Mouse (Mus musculus): ENCODE data around the gene Zfp646. TPM values are rescaled to one million over a fixed set of nuclear protein-coding genes. Genes with fewer than 3 reads are reported as not detected.

The Zfp646 gene
- total and polyA plus RNA-seq, 3 experiments = 10.6 to 25.3 (median 18.8) TPM

GRCm38 (mm10) chr7:127912190-127912871 is 36.3 kb downstream of the Zfp646 start, which contains the start of gene Kat8 (continued):
- 0 out of 2 replicates have a peak, but pooled peaks have one; percentile 32 for TF ChIP-seq ZMIZ1 (IDR thresholded peaks at IDR 0.05; ENCODE audit: low read depth, low read length)
- TF ChIP-seq IRF4 (IDR thresholded peaks at IDR 0.05; ENCODE audit: low read depth, low read length) = peak; percentile 48; the same call in 1 of the 2 replicates
- TF ChIP-seq NELFE (IDR thresholded peaks at IDR 0.05; ENCODE audit: low read depth, low read length) = 0 out of 2 replicates have a peak, but pooled peaks have one; percentile 60
- TF ChIP-seq MAFK (IDR thresholded peaks at IDR 0.05; ENCODE audit: insufficient replicate concordance, low read length) = no peak; the same call in 1 of the 2 replicates
- TF ChIP-seq CHD2 (IDR thresholded peaks at IDR 0.05; ENCODE audit: low read length) = peak; percentile 95

- peaks cover 3 to 31% of the 10 kb centered on the region in 2 experiments; a peak in 3 of 4 replicates for H3K4me1 ChIP-seq (ENCODE audit: control insufficient read depth in 1 of 2, insufficient read depth in 2 of 2)
- dilution Hi-C loops (cut with MboI; ENCODE audit: extremely low pct_ligation_motif_present, extremely low pct_unique_long_range_greater_than_20kb, low sequenced_read_pairs) = no loop called here
These were observed 36.9 kb downstream of the Zfp646 start for GRCm38 (mm10) chr7:127912938-127913337.

GRCm38 (mm10) chr7:127915293-127915692 is 39.3 kb downstream of the Zfp646 start:
- Histone ChIP-seq H3K4me2 (ENCODE audit: insufficient read depth, low read depth, poor library complexity, severe bottlenecking) (peak overlapping the region; percentile 84), H3K4me3 (replicated peaks in 1 of 3; ENCODE audit: low read depth in 2 of 3, low read length in 2 of 3, poor library complexity in 1 of 3) (peak overlapping the region; percentile 62 to 68 (median 65)), H3K27me3 (replicated peaks) (no peaks in the 10 kb centered on the region), H3K36me3 (replicated peaks in 1 of 2; ENCODE audit: control insufficient read depth in 1 of 2, insufficient read depth in 1 of 2, low read length in 1 of 2) (peaks cover 8 to 32% of the 10 kb centered on the region in 2 experiments), H3K79me2 (replicated peaks; ENCODE audit: control insufficient read depth, extremely low read depth, insufficient read depth, poor library complexity, severe bottlenecking) (peaks cover 11% of the 10 kb centered on the region; the same call in 1 of the 2 replicates), H3K9me3 (replicated peaks; ENCODE audit: low read length) (no peaks in the 10 kb centered on the region), H3K27ac (ENCODE audit: insufficient read depth, low read depth) (peak overlapping the region; percentile 93), H3K4me1 (ENCODE audit: control insufficient read depth in 1 of 2, insufficient read depth in 2 of 2) (peaks cover 3 to 31% of the 10 kb centered on the region in 2 experiments; a peak in 3 of 4 replicates), H3K9ac (ENCODE audit: insufficient read depth, low read depth) (peak overlapping the region; percentile 87)
- in situ Hi-C loops (cut with MboI; ENCODE audit: low pct_ligation_motif_present, low pct_unique_long_range_greater_than_20kb, low sequenced_read_pairs) (no loop called here), dilution Hi-C loops (cut with MboI; ENCODE audit: extremely low pct_ligation_motif_present, extremely low pct_unique_long_range_greater_than_20kb, low sequenced_read_pairs) (no loop called here)
- peak; percentile 89 for DNase-seq (ENCODE audit: extremely low read depth)
- peak; percentile 40; the same call in 1 of the 2 replicates for TF ChIP-seq JUN (IDR thresholded peaks at IDR 0.05; ENCODE audit: insufficient read depth, low read depth, low read length)
- no peak for TF ChIP-seq CHD2 (IDR thresholded peaks at IDR 0.05; ENCODE audit: low read length)
- no peak for TF ChIP-seq SMC3 (IDR thresholded peaks at IDR 0.05; ENCODE audit: low read depth, low read length)
- no peak; the same call in 1 of the 2 replicates for TF ChIP-seq HCFC1 (IDR thresholded peaks at IDR 0.05; ENCODE audit: low read depth, low read length)
- peak; percentile 47 for TF ChIP-seq NELFE (IDR thresholded peaks at IDR 0.05; ENCODE audit: low read depth, low read length)
- TF ChIP-seq UBTF (IDR thresholded peaks at IDR 0.05; ENCODE audit: low read depth, low read length) = no peak
- TF ChIP-seq JUND (conservative IDR thresholded peaks at IDR 0.05; ENCODE audit: low read depth, low read length) = peak; percentile 49
- peak; percentile 66; the same call in 1 of the 2 replicates for TF ChIP-seq TCF12 (IDR thresholded peaks at IDR 0.05; ENCODE audit: low read depth, low read length)
- TF ChIP-seq ZC3H11A (IDR thresholded peaks at IDR 0.05; ENCODE audit: low read depth, low read length) = no peak
- peak; percentile 97 for TF ChIP-seq MYC (IDR thresholded peaks at IDR 0.05; ENCODE audit: low read depth, low read length)
- no peak for TF ChIP-seq CTCF (conservative IDR thresholded peaks at IDR 0.05 in 1 of 2, IDR thresholded peaks at IDR 0.05 in 1 of 2; ENCODE audit: low read depth in 2 of 2, low read length in 2 of 2)
- no peak for TF ChIP-seq POLR2AphosphoS2 (IDR thresholded peaks at IDR 0.05; ENCODE audit: low read depth, low read length)
- TF ChIP-seq MXI1 (IDR thresholded peaks at IDR 0.05; ENCODE audit: low read depth, low read length) = peak; percentile 95
- TF ChIP-seq MAZ (IDR thresholded peaks at IDR 0.05; ENCODE audit: low read depth, low read length) = peak; percentile 73; the same call in 1 of the 2 replicates
- TF ChIP-seq BHLHE40 (IDR thresholded peaks at IDR 0.05; ENCODE audit: low read depth, low read length) = peak; percentile 55
- TF ChIP-seq TBP (conservative IDR thresholded peaks at IDR 0.05; ENCODE audit: low read depth, low read length) = no peak
- TF ChIP-seq SIN3A (IDR thresholded peaks at IDR 0.05; ENCODE audit: low read length) = peak; percentile 95
- no peak for TF ChIP-seq GABPA (IDR thresholded peaks at IDR 0.05; ENCODE audit: insufficient replicate concordance, low read depth, low read length)
- 0 out of 2 replicates have a peak, but pooled peaks have one; percentile 63 for TF ChIP-seq ZMIZ1 (IDR thresholded peaks at IDR 0.05; ENCODE audit: low read depth, low read length)
- no peak for TF ChIP-seq PAX5 (IDR thresholded peaks at IDR 0.05; ENCODE audit: low read length)
- peak; percentile 94 for TF ChIP-seq MAX (IDR thresholded peaks at IDR 0.05; ENCODE audit: low read length)
- TF ChIP-seq IRF4 (IDR thresholded peaks at IDR 0.05; ENCODE audit: low read depth, low read length) = peak; percentile 75

More at GRCm38 (mm10) chr7:127912938-127913337, 36.9 kb downstream of the Zfp646 start:
- Histone ChIP-seq H3K4me2 (ENCODE audit: insufficient read depth, low read depth, poor library complexity, severe bottlenecking) (peak overlapping the region; percentile 92), H3K9me3 (replicated peaks; ENCODE audit: low read length) (no peaks in the 10 kb centered on the region), H3K36me3 (replicated peaks in 1 of 2; ENCODE audit: control insufficient read depth in 1 of 2, insufficient read depth in 1 of 2, low read length in 1 of 2) (peaks cover 27 to 41% of the 10 kb centered on the region in 2 experiments), H3K9ac (ENCODE audit: insufficient read depth, low read depth) (peak overlapping the region; percentile 42), H3K4me3 (replicated peaks in 1 of 3; ENCODE audit: low read depth in 2 of 3, low read length in 2 of 3, poor library complexity in 1 of 3) (peak overlapping the region; percentile 66 to 87 (median 80)), H3K79me2 (replicated peaks; ENCODE audit: control insufficient read depth, extremely low read depth, insufficient read depth, poor library complexity, severe bottlenecking) (peaks cover 11% of the 10 kb centered on the region; the same call in 1 of the 2 replicates), H3K27ac (ENCODE audit: insufficient read depth, low read depth) (no peak overlapping the region), H3K27me3 (replicated peaks) (no peaks in the 10 kb centered on the region)
- in situ Hi-C loops (cut with MboI; ENCODE audit: low pct_ligation_motif_present, low pct_unique_long_range_greater_than_20kb, low sequenced_read_pairs) = no loop called here
- no peak for DNase-seq (ENCODE audit: extremely low read depth)
- TF ChIP-seq GABPA (IDR thresholded peaks at IDR 0.05; ENCODE audit: insufficient replicate concordance, low read depth, low read length) (no peak), MAX (IDR thresholded peaks at IDR 0.05; ENCODE audit: low read length) (no peak), ZNF384 (IDR thresholded peaks at IDR 0.05; ENCODE audit: low read depth, low read length) (no peak), PAX5 (IDR thresholded peaks at IDR 0.05; ENCODE audit: low read length) (no peak), USF2 (conservative IDR thresholded peaks at IDR 0.05; ENCODE audit: low read depth, low read length) (no peak), SIN3A (IDR thresholded peaks at IDR 0.05; ENCODE audit: low read length) (no peak), RAD21 (IDR thresholded peaks at IDR 0.05; ENCODE audit: low read depth, low read length) (no peak), CTCF (conservative IDR thresholded peaks at IDR 0.05 in 1 of 2, IDR thresholded peaks at IDR 0.05 in 1 of 2; ENCODE audit: low read depth in 2 of 2, low read length in 2 of 2) (no peak), NRF1 (IDR thresholded peaks at IDR 0.05; ENCODE audit: low read depth, low read length) (no peak), IRF4 (IDR thresholded peaks at IDR 0.05; ENCODE audit: low read depth, low read length) (no peak), JUN (IDR thresholded peaks at IDR 0.05; ENCODE audit: insufficient read depth, low read depth, low read length) (no peak)

Measured in CH12.LX (cell line).